Mouse (Mus musculus): ENCODE data around the gene Kcnj3. TPM values are rescaled to one million over a fixed set of nuclear protein-coding genes. Genes with fewer than 3 reads are reported as not detected.

The Kcnj3 gene
- total RNA-seq, 4 experiments from 2014 or later = 1.6 to 2.0 (median 1.7) TPM

GRCm38 (mm10) chr2:55517297-55517696 is 81.5 kb downstream of the Kcnj3 start:
- no peak for DNase-seq

- no peak for DNase-seq
These were observed 97.1 kb downstream of the Kcnj3 start for GRCm38 (mm10) chr2:55532738-55533491.

GRCm38 (mm10) chr2:55534946-55535345 is 99.2 kb downstream of the Kcnj3 start:
- DNase-seq = no peak

GRCm38 (mm10) chr2:55535482-55535881 is 99.7 kb downstream of the Kcnj3 start:
- no peak for DNase-seq

- DNase-seq = no peak
These were observed 111.8 kb downstream of the Kcnj3 start for GRCm38 (mm10) chr2:55547612-55548011.

GRCm38 (mm10) chr2:55558368-55558985 is 122.7 kb downstream of the Kcnj3 start:
- DNase-seq = no peak

- DNase-seq = no peak
These were observed 133.5 kb downstream of the Kcnj3 start for GRCm38 (mm10) chr2:55569291-55569690.

- DNase-seq = no peak
These were observed 135.7 kb downstream of the Kcnj3 start for GRCm38 (mm10) chr2:55571425-55571824.

- DNase-seq = no peak
These were observed 144.5 kb downstream of the Kcnj3 start for GRCm38 (mm10) chr2:55580286-55580685.

GRCm38 (mm10) chr2:55591226-55591988 is 155.6 kb downstream of the Kcnj3 start:
- no peak for DNase-seq
